Mouse (Mus musculus) induced T-regulatory cell, adult 2 months (primary cell): ENCODE measurements around the gene Tmtc2.
A peak's percentile ranks its signal among the peaks of the same experiment; 100 is the strongest.

ENCODE experiments used
- DNase-seq: peaks from one replicate; pipeline ENCODE4 v3.0.0-alpha.2; 2012; ENCODE audit warnings: low read depth

Gene Tmtc2

DNA sequence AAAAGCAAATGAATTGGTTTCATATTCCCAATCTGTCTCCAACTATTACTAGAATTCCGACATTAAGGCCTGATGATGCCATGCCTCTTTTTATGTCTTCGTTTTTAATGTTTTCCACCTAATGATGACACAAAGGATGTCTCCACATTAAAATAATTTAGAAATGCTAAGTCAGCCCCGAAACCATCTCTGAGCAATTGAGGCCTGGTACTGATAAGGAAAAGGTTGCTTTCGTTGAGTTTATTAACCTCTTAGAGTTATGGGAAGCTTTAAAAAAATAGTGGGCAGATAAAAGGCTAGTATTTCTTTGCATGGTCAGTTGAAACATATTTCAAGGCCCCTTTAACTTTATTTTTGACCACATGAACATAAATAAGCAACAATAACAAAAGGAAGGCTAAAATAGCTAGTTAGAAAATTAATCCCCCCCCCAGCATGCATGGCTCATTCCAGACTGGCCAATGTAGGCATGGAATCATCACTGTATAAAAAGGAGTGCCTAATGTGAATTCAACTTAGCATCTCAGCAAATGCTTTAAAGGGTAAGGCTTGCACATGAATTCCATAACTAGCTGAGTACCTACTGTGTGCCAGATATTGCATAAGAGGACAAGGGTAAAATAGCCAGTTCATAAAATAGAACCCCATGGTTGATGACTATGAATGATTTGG is 168.3 kb downstream of the Tmtc2 start:
- DNase-seq, result no peak

DNA sequence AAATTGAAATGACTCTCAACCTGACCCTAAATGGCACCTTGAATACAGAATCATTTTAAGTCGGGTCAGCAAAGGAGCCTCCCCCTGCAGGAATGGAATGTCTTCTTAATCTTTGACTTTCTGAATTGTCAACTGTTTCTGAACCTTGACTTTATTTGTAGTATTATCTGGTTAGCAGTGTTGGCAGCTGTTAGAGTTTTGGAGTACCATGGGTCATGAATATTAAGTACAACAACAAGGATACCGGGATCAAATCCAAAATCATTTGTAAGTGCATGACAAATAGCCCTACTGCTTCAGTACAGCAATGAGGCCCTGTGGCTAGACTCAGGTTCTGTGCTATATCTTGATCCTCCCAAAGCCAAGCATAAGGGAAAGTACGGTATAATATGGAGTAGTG is 170.3 kb downstream of the Tmtc2 start:
- no peak for DNase-seq

DNA sequence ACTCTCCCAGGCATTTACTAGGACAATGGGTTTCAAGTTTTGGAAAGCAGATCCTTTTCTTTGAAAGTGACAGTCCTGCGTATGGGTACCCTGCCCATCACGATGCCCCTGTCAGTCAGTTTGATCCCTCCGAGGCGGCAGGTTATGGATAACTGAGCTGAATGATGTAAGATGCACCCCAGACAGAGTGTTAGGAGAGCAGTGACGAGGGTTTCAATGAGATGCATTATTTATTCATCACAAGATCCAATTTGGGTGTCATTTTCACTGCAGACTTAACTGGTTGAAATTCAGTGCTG is 171.8 kb downstream of the Tmtc2 start:
- no peak for DNase-seq

DNA sequence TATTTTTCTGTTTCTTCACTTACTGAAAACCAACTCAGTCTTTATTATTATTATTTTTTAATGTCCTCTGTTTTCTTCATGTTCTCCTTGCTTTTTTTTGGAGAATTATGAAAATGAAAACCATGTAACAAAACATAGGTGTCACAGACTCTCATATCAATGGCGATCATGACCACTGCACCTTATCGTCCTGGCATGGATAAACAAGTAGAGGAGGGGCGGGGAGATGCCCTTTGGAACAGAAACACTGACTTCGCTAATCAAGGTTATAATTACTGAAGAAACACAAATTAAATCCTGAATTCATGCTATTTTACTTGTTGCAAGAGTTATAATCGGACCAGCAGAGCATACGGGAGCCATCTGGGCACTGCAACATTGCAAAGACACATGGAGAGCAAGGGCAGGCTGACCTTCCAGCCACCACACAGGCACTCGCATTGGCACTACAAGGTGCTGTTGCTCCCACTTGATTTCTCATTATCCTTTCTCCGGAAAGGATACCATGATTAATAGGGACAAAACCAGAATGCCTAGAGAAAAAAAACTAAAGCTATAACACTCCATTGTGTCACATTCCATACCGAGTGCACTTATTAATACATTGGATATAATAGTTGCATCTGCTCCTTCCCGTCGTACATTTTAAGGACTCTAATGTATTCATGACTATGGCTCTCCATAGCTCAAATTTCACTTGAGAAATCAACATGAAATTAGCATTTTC is 172.3 kb downstream of the Tmtc2 start:
- no peak for DNase-seq

DNA sequence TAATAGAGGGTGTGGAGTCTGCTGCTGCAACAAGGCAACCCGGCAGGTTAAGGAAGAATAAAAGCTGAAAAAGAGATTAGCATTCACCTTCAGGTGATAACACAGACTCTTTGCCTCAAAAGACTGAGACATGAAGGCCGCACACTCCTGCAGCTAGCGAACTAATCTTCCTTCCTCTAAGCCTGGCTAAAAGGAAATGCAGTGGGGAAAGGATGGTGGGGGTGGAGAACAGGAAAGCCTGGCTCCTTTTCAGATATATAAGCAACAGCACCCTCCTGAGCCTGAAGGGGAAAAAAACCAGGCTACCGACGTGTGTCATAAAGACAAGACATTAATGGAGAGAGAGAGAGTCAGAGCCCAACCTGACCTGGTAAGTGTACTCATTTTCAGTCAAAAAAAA is 174.9 kb downstream of the Tmtc2 start:
- no peak for DNase-seq

DNA sequence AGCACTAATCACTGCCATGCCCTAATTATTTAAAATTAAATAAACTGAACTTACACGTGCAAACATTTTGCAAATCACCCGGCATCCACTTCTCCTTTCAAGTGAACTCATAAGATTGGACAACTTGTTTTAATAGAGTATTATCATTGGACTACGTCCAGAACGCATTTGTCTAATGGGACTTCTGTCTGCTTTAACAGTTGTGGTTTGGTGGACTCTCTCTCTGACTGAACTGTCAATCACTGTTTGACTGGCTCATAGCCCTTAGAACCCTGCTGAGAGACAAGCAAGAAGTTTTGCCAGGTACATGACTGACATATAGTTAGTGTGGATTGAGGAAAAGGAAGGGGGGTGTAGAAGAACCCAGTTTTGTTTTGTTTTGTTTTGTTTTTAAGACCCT is 190.2 kb downstream of the Tmtc2 start:
- DNase-seq, result no peak

DNA sequence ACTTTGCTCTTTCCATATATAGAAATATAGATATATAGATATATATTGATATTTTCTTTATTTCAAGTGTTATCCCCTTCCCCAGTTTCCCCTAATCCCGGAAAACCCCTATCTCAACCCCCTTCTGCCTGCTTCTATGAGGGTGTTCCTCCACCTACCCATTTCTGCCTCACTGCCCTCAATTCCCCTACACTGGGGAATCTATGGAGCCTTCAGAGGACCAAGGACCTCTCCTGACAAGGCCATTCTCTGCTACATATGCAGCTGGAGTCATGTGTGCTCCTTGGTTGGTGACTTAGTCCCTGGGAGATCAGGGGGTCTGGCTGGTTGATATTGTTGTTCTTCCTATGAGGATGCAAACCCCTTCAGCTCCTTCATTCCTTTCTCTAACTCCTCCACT is 192.5 kb downstream of the Tmtc2 start:
- no peak for DNase-seq

DNA sequence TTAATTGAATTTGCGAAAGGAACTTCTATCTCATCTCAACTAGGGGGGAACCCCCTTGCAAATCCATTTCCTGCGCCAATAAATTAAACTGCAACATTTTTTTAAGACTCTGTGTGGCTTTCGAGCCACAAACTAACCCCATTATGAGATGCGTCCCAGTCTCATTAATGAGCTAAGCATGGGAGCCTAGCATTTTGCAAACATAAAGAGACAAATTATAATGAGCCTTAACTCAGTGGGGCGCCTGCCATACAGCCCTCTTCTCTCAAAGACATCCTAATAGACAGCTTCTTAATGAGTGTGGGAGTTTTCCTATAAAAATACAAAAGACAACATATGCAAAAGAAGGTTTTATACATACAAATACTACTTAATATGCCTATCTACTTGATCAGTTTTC is 193.0 kb downstream of the Tmtc2 start:
- no peak for DNase-seq

DNA sequence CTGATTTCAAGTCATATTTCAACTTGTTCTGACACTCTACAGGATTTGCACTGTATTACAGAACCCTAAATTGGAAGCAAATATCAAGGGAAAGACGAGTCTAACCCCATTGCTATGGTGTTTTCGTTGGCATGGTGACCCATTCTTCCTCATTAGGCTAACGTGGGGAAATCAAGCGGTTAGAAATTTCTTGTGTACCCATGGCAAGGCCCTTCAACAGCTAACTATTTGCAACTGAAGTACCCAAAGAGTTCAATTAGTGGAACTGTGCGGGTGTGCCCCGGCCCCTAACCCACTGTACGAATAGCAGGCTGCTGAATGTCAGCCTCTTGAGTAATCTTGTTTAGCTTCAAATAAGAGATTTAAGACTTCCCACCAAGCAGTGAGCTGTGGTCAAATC is 193.7 kb downstream of the Tmtc2 start:
- DNase-seq, result no peak

DNA sequence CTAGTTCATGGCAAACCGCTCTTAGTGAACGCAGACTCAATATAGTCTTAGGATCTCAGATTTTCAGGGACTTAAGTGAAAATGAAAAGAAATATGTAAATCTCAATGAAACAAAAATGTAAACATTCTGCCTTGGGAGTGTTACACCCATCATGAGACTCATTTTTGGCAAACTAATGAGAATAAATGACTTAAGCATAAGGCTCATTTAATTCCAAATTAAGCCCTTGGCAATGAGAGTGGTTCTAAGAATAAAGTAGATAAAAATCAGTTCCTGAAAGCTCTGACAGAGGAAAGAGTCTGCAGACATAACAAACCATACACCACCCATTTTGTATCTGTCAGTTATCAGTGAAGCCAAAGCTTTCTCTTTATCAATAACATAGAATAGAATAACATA is 196.5 kb downstream of the Tmtc2 start:
- DNase-seq, result no peak

DNA sequence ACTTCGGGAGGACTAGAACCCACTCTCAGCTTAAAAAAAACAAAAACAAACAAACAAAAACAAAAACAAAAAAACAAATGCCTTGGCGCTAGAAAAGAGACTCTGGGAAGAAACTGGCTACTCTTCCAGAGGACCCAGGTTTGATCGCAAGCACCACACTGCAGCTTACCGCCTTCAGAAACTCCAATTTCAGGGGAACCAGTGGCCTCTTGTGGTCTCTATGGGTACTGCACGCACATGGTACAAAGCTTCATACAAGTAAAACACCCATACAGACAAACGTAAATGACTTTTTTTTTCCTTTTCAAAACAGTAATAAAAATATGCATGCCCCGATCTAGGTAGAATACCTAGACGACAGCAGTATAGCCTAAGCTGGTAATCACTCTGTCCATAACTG is 201.0 kb downstream of the Tmtc2 start:
- DNase-seq, result peak; percentile 2

DNA sequence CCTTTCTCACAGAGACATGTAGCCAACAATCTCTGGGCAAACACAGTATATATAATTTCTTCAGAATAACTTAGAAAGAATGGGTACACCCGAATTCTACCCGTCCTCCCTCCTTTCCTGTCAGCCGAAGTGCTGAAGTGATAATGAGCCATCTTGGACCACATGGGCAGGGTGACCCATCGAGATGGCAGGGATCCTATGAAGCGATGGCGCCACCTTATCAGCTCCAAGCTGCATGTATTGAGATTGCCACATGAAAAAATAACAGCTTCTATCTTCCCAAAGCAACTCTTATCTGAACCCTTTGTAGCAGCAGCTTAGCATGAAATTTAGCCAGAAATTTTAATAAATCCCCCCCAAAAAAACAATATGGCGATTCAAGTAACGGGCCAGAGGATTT is 206.0 kb downstream of the Tmtc2 start:
- DNase-seq, result no peak

DNA sequence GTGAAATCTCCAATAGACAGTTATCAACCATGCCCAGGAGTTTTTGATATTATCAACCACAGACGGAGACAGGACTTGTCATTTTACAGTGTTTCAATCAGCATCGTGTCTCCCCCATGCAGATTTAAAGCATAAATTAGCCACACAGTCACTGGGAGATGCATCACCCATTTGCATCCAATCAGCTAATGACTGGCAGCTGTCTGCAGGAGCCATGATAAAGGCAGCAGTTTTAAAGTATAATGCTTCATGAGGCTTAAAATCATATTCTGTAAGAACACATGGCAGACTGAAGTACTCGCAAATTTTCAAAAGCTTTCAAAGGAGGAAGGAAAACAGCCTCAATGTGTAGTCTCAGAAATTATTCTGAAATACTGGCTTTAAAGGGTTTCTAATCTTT is 209.8 kb downstream of the Tmtc2 start:
- no peak for DNase-seq

DNA sequence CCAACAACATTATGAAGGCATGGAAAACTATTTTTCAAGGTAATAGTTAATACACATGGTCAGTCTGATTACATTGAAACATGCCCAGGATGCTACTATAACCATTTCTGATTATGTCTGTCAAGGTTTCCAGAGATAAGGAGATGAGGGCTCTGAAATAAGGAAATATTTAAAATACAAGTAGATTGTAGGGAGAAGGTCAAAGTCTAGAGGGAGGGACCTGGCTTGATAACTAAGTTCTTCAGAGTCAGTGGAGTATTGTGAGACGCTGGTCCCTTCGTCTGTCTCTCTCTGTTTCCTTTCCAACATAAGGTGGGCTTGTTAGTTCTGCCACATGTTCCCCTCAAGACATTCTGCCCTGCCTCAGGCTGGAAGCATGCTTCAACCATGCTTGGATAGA is 223.9 kb downstream of the Tmtc2 start:
- no peak for DNase-seq

DNA sequence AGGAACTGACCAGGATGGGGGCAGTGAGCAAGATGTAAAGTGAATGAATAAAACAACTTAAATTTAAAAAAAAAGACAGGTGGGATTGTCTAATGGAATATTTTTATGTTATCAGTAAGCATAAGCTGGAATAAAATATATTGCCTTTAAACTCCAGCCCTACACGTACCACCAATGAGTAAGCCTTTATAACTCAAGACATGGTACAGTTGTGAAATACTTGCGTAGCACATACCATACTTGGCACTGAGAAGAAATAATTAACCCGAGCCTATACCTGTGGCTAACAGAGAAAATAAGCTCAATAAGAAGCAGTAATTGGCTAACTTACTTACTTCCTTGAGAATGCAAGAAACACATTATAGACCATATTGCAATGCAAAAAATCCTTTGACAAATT is 228.3 kb downstream of the Tmtc2 start:
- DNase-seq, result no peak

DNA sequence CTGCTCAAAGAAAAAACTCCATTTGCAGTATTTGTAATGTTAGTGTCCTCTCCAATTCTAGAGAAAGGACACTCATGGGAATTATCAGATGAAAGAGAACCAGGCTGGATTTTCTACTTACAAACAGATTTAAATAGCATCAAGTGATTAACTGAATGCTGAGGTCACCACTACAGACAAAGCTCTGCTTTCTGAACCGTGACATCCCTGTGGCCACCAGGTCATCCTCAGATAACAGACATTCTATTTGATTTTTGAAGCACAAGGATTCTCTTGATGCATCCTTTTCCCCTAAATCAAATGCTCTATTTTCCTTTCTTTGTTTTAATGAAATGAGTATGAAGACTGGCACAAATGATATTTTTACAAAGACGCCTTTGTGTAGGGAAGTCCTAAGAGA is 241.4 kb downstream of the Tmtc2 start:
- DNase-seq, result no peak

DNA sequence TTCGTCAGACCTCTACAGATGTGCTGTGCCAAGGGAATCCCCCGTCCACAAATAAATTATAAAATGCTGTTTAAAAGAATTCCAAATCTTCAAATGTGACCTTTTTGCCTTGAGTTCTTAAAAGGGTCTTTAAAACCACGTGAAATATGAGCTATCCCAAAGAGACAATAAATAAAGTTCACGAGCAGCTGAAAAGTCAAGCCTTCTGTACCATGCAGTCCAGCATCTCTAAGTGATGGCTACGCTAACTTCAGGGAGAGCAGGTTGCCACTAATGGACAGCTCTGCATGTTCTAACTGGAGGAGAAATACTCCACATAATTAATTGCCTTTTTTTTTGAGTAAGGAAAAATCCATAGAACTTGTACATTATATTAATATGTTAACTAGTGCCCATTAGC is 243.9 kb downstream of the Tmtc2 start:
- no peak for DNase-seq

DNA sequence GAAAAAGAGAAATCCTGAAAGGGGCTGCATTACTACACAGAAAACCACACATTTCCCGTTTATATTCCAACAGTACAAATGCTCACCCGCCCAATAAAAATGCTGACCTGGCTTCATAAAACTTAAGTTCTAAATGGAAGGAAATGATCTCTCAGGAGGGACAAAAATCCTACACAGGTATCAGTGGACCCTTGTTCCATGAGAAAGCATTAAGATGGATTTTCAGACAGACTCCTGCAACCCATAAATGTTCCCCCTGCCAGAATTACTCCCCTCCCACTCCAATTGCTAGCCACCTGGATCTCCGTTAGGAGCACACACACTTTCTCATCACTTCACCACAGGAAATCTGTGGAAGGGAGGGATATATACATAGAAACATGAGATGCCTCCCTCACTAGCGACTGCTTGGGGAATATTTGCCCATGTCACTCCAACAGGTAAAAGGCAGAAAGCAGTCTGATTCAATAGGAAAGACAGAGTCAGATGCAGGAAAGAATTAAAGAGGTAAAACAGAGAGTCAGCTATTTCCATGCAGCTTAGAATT is 250.5 kb downstream of the Tmtc2 start:
- DNase-seq, result no peak

DNA sequence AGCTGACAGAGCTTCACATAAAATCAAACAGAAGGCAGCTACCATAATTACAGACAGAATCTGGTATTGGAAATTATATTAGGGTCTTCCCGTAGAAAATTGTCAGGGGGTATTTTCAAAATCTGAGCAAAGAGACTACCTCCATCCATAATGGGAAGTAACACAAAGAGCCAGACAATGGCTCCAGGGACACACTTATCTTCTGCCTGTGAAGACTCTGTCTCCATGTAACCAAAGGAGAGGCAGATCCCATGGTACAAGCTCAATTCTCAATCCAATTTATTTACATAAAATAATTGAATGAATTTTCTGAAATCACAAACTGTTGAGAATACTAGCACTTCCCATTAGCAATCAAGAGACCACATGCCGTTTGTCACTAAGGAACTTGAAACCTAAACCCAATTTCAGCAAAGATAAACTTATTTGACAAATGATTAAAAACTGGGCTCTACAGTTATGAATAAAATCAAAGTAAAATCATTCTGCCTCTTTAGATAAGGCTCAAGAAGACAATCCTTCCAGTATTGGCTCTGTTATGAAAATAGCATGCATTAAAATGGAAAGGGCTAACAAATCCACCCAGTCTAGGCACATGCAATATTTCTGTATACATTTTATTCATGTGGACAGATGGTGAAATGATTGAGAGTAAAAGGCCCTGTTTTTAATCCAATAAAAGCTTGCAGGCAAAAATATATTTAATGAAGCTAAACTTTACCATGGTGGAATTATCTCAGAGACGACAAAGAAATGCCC is 254.8 kb downstream of the Tmtc2 start:
- no peak for DNase-seq

DNA sequence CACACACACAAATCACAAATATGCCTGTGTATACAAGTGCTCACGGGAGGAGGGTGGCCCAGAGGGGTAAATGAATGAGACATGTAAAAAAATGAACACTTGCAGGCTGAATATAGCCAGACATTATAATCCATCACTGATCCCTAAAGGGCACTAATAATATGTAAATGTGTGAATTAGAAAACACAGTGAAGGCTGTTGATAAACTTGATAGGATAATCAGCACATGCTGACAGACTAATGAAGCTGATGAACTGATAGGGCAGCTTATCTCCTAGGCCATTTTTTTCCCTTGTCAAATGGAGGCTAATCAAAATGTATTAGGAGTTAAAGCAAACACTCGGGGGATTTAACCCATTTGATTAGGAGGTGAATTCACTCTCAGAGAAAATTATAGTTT is 255.4 kb downstream of the Tmtc2 start:
- DNase-seq, result no peak

DNA sequence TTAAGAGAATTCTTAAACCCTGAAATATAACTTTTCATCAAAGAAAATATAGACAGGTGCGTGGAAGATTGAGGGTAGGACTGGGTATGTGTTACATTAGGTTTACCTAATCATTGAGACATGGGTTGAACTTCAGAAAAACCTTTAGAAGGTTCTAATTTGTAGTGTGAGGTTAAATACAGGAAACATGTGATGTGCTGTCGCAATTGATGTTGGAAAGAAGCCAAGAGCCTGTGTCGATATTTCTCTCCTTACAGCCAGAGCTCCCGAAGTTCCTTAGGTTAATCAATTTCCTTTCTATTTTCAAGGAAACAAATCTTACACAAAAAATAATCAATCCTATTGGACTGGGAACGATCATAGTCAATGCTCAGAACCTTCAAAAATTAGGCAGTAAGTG is 261.3 kb downstream of the Tmtc2 start:
- DNase-seq, result no peak

DNA sequence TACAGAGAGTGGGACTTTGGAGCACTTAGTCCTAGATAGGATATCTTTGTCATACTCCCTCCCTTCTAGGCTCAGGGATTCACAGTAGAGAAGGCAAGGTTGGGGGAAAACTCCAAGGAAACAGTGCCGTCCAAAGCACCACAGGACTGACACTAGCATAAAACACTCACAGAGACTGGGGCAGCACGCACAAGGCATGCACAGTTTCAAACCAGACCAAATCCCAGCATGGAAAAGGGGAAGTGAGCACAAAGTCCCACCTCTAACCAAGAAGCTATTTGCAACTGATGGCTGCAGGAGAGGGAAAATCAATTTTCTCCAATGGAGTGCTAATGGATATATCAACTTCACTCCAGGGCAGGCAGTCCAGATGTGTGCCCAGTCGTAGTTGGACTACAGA is 276.7 kb downstream of the Tmtc2 start:
- no peak for DNase-seq

DNA sequence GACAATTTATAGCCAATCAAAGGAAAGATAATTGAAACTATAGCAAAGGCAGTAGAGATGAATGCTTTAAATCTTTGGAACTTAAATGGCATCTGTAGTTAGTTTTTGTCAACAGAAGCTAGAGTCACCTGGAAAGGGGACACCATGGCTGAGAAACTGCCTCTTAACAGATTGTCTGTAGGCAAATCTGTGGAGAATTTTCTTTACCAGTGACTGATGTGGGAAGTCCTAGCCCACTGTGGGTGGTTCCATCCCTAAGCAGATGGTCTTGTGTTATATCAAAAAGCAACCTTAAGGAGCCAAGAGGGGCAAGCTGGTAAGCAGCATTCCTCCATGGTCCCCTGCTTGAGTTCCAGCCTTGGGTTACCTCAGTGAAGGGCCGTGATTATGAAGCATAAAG is 281.3 kb downstream of the Tmtc2 start:
- DNase-seq, result no peak
